Mouse (Mus musculus): ENCODE results near the gene Hist1h2ak. TPM values are rescaled to one million over a fixed set of nuclear protein-coding genes. Genes with fewer than 3 reads are reported as not detected.

Hist1h2ak gene
- total and polyA plus RNA-seq, 3 experiments = 6.2 to 1,125 (median 16.6) TPM

DNA sequence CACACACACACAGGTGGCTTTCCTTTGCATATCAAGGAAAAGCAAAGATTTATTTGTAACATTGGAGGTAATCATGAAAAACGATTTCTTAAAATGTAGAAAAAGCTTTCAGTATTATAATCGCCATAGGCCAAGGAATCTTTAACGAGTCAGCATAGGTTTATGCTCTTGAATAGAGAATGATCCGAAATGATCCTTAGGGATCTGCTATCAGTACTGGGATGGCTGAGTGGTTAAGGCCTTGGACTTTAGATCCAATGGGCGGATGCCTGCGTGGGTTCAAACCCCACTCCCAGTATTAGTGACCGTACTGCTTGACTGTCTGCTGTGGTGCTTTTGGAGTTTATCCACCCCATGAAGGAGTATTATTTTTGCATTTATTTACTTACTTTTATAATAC, 42.0 kb upstream of the Hist1h2ak start:
- Histone ChIP-seq H3K4me3 (replicated peaks in 1 of 3; ENCODE audit: low read depth in 2 of 3, low read length in 2 of 3, poor library complexity in 1 of 3) (no peak overlapping the region), H3K9ac (ENCODE audit: insufficient read depth, low read depth) (no peak overlapping the region), H3K4me2 (ENCODE audit: insufficient read depth, low read depth, poor library complexity, severe bottlenecking) (no peak overlapping the region), H3K4me1 (ENCODE audit: control insufficient read depth in 1 of 2, insufficient read depth in 2 of 2) (peaks cover 0 to 3% of the 10 kb centered on the region in 2 experiments; a peak in 1 of 4 replicates), H3K79me2 (replicated peaks; ENCODE audit: control insufficient read depth, extremely low read depth, insufficient read depth, poor library complexity, severe bottlenecking) (no peaks in the 10 kb centered on the region), H3K27me3 (replicated peaks) (no peaks in the 10 kb centered on the region), H3K9me3 (replicated peaks; ENCODE audit: low read length) (no peaks in the 10 kb centered on the region), H3K36me3 (replicated peaks in 1 of 2; ENCODE audit: control insufficient read depth in 1 of 2, insufficient read depth in 1 of 2, low read length in 1 of 2) (no peaks in the 10 kb centered on the region), H3K27ac (ENCODE audit: insufficient read depth, low read depth) (no peak overlapping the region)
- in situ Hi-C loops (cut with MboI; ENCODE audit: low pct_ligation_motif_present, low pct_unique_long_range_greater_than_20kb, low sequenced_read_pairs) = no loop called here
- dilution Hi-C loops (cut with MboI; ENCODE audit: extremely low pct_ligation_motif_present, extremely low pct_unique_long_range_greater_than_20kb, low sequenced_read_pairs) = no loop called here
- TF ChIP-seq TBP (conservative IDR thresholded peaks at IDR 0.05; ENCODE audit: low read depth, low read length) (peak; percentile 71; the same call in 1 of the 2 replicates), USF2 (conservative IDR thresholded peaks at IDR 0.05; ENCODE audit: low read depth, low read length) (no peak)
- no peak for DNase-seq (ENCODE audit: extremely low read depth)

DNA sequence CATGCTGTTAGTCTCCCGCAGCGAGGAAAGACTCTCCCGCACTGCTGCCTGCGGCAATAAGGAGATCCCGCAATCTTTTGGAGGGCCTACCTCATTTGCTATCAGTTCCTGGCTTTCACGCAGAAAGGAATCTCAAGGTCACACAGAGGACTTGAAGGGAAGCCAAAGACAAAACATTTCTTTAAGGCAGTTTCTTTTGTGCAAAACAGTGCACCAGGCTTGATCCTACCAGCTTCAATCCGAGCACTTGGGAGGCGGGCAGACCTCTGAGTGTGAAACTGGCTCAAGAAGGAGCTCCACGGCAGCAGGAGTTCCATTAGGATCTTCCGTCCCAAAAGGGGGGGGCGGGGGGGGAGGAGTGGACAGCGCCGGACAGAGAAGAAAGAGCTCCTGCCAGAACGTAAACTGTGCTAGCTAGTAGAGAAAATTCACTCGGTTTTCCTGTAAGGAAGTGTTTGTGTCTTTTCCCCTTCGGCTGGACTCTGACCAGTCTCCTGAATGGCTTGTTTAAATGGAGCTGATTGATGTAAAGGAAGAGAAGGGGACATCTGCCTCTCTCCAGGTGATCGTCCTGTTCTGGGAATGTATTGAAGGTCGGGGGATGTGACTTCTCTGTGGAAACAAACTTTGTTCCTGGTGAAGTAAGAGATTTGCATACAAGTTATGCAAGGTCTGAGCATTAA, 37.1 kb upstream of the Hist1h2ak start:
- DNase-seq (ENCODE audit: extremely low read depth) = no peak
- in situ Hi-C loops (cut with MboI; ENCODE audit: low pct_ligation_motif_present, low pct_unique_long_range_greater_than_20kb, low sequenced_read_pairs) = no loop called here
- H3K4me2 ChIP-seq (ENCODE audit: insufficient read depth, low read depth, poor library complexity, severe bottlenecking) = no peak overlapping the region
- no peak overlapping the region for H3K9ac ChIP-seq (ENCODE audit: insufficient read depth, low read depth)
- no peaks in the 10 kb centered on the region for H3K27me3 ChIP-seq (replicated peaks)
- peaks cover 0 to 14% of the 10 kb centered on the region in 2 experiments; a peak in 2 of 4 replicates for H3K4me1 ChIP-seq (ENCODE audit: control insufficient read depth in 1 of 2, insufficient read depth in 2 of 2)
- dilution Hi-C loops (cut with MboI; ENCODE audit: extremely low pct_ligation_motif_present, extremely low pct_unique_long_range_greater_than_20kb, low sequenced_read_pairs) = no loop called here
- H3K4me3 ChIP-seq (replicated peaks in 1 of 3; ENCODE audit: low read depth in 2 of 3, low read length in 2 of 3, poor library complexity in 1 of 3) = no peak overlapping the region
- no peaks in the 10 kb centered on the region for H3K9me3 ChIP-seq (replicated peaks; ENCODE audit: low read length)
- H3K36me3 ChIP-seq (replicated peaks in 1 of 2; ENCODE audit: control insufficient read depth in 1 of 2, insufficient read depth in 1 of 2, low read length in 1 of 2) = no peaks in the 10 kb centered on the region
- no peaks in the 10 kb centered on the region for H3K79me2 ChIP-seq (replicated peaks; ENCODE audit: control insufficient read depth, extremely low read depth, insufficient read depth, poor library complexity, severe bottlenecking)
- H3K27ac ChIP-seq (ENCODE audit: insufficient read depth, low read depth) = no peak overlapping the region
- TF ChIP-seq UBTF (IDR thresholded peaks at IDR 0.05; ENCODE audit: low read depth, low read length) (no peak), MXI1 (IDR thresholded peaks at IDR 0.05; ENCODE audit: low read depth, low read length) (no peak), E2F4 (IDR thresholded peaks at IDR 0.05; ENCODE audit: insufficient replicate concordance, low read depth, low read length) (no peak), PAX5 (IDR thresholded peaks at IDR 0.05; ENCODE audit: low read length) (no peak), MAZ (IDR thresholded peaks at IDR 0.05; ENCODE audit: low read depth, low read length) (no peak), BHLHE40 (IDR thresholded peaks at IDR 0.05; ENCODE audit: low read depth, low read length) (no peak), TCF12 (IDR thresholded peaks at IDR 0.05; ENCODE audit: low read depth, low read length) (no peak), EP300 (IDR thresholded peaks at IDR 0.05; ENCODE audit: low read length) (no peak), JUN (IDR thresholded peaks at IDR 0.05; ENCODE audit: insufficient read depth, low read depth, low read length) (no peak), GABPA (IDR thresholded peaks at IDR 0.05; ENCODE audit: insufficient replicate concordance, low read depth, low read length) (no peak), HCFC1 (IDR thresholded peaks at IDR 0.05; ENCODE audit: low read depth, low read length) (no peak), CHD2 (IDR thresholded peaks at IDR 0.05; ENCODE audit: low read length) (no peak), MYC (IDR thresholded peaks at IDR 0.05; ENCODE audit: low read depth, low read length) (no peak), ELF1 (IDR thresholded peaks at IDR 0.05; ENCODE audit: low read depth, low read length) (no peak), ZKSCAN1 (IDR thresholded peaks at IDR 0.05; ENCODE audit: borderline replicate concordance, low read depth, low read length) (no peak), TBP (conservative IDR thresholded peaks at IDR 0.05; ENCODE audit: low read depth, low read length) (no peak), ZC3H11A (IDR thresholded peaks at IDR 0.05; ENCODE audit: low read depth, low read length) (no peak), KAT2A (IDR thresholded peaks at IDR 0.05; ENCODE audit: insufficient replicate concordance, low read length) (no peak), ZNF384 (IDR thresholded peaks at IDR 0.05; ENCODE audit: low read depth, low read length) (no peak)

Data from CH12.LX (cell line).